Mouse (Mus musculus) cortical plate, adult 2 months (tissue): ENCODE measurements at regions not wholly inside any gene's neighbourhood (a gene's known extent, or its start where the extent isn't known, plus 50 kb on each side); places are given as distances from the start of the nearest gene placed in this dataset.

Experiments
- CTCF ChIP-seq: fragments of 200-500 bp; IDR thresholded peaks from 2 replicates; pipeline ENCODE4 v1.5.1; 2011; ENCODE audit warnings: mild to moderate bottlenecking, control low read depth, low read length; ENCODE audit not compliant: insufficient read depth; ENCODE audit errors: extremely low read depth
- POLR2A ChIP-seq: fragments of 200-500 bp; IDR thresholded peaks from 2 replicates; pipeline ENCODE4 v1.6.1; 2011; ENCODE audit warnings: mild to moderate bottlenecking, low read length, control low read depth; ENCODE audit not compliant: insufficient read depth; ENCODE audit errors: extremely low read depth

DNA sequence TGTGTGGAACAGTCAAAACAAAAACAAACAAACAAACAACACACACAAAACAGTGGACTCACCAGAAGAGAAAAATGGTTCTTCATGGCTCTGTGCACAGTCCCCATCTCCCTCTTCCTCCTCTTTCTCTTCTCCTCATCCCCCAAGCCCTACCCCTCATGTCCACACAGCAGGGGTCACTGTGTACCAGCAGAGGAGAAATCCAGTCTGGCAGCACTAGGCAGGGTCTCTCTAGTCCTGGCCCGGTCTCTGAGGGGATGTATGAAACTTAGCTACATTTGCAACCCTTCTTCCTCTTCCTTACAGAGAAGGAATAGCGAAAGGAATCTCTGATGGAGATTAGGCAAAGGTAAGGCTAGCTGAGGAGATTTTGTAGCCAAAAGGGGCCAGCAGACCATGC is 349.1 kb downstream of the Gm45692 start:
- no peak for TF ChIP-seq CTCF
- no peak for TF ChIP-seq POLR2A
